In genomic region chr13:58630756-58631155, GRCm38 (mm10) we compare ENCODE assay signal across 36 mouse cellular contexts. TPM values are rescaled to one million over a fixed set of nuclear protein-coding genes. Genes with fewer than 3 reads are reported as not detected.
DNase-seq lines count a peak whose midpoint lies in the region; ATAC-seq and TF ChIP-seq lines count a peak whose summit lies in the region.
"Had no signal": no experiment of that assay in that cellular context is flagged by ENCODE, and none has a peak within 500 bp of the region (broad histone marks: within the 10 kb centered on the region; RNA-seq: fewer than 3 reads in every experiment).

No protein-coding gene starts in this region.

- no peaks in the 10 kb centered on the region for H3K36me3 ChIP-seq in lung, embryonic 14.5 days (ENCODE audit: insufficient read depth)
- no peaks in the 10 kb centered on the region for H3K36me3 ChIP-seq in embryonic facial prominence, embryonic 10.5 days (replicated peaks)
- H3K36me3 ChIP-seq: embryonic facial prominence, embryonic 13.5 days; forebrain, embryonic 12.5 days; heart, embryonic 10.5 days; heart, embryonic 15.5 days; hindbrain, embryonic 15.5 days; limb, embryonic 12.5 days; liver, embryonic 15.5 days; lung, embryonic 15.5 days; midbrain, embryonic 12.5 days; neural tube, embryonic 12.5 days had no signal

- no peak overlapping the region for H3K4me3 ChIP-seq in lung, embryonic 14.5 days (ENCODE audit: low read depth, low read length)
- no peak overlapping the region for H3K4me3 ChIP-seq in embryonic facial prominence, embryonic 10.5 days
- H3K4me3 ChIP-seq: embryonic facial prominence, embryonic 13.5 days; erythroblast, embryonic 14.5 days; forebrain, embryonic 12.5 days; heart, embryonic 10.5 days; heart, embryonic 15.5 days; hindbrain, embryonic 15.5 days; limb, embryonic 12.5 days; liver, embryonic 15.5 days; lung, embryonic 15.5 days; midbrain, embryonic 12.5 days; myocyte; neural tube, embryonic 12.5 days had no signal

- H3K27ac ChIP-seq in lung, embryonic 14.5 days (ENCODE audit: low read depth), result no peak overlapping the region
- H3K27ac ChIP-seq in embryonic facial prominence, embryonic 10.5 days (replicated peaks), result no peak overlapping the region
- H3K27ac ChIP-seq: embryonic facial prominence, embryonic 13.5 days; forebrain, embryonic 12.5 days; heart, embryonic 10.5 days; heart, embryonic 15.5 days; hindbrain, embryonic 15.5 days; limb, embryonic 12.5 days; liver, embryonic 15.5 days; lung, embryonic 15.5 days; midbrain, embryonic 12.5 days; neural tube, embryonic 12.5 days; stomach, postnatal 0 days had no signal

- peak; percentile 74 for DNase-seq in embryo, embryonic 10 days (ENCODE audit: low spot score)
- DNase-seq in embryo, embryonic 9.5 days (ENCODE audit: extremely low spot score), result no peak
- DNase-seq in lung, embryonic 14.5 days, result peak; percentile 31
- no peak for DNase-seq in lung, postnatal 36 days
- peak; percentile 57 for DNase-seq in embryonic facial prominence, embryonic 10.5 days (ENCODE audit: low spot score)
- no peak for DNase-seq in heart, postnatal 10 days
- no peak for DNase-seq in heart, adult 9 months (ENCODE audit: low spot score in 2 of 2)
- DNase-seq: adrenal gland, postnatal 14 days; cerebellum, adult 11 months; cerebellum, adult 9-10 months; forebrain, postnatal 0 days; gastrocnemius, postnatal 10 days; heart, postnatal 4 days; kidney, adult 11 months; right cerebral cortex, postnatal 4 days; thymus, adult 2 months had no signal

- ATAC-seq in lung, embryonic 14.5 days (ENCODE audit: insufficient read depth), result no peak
- no peak for ATAC-seq in erythroid progenitor cell, adult 5-6 weeks (replicated peaks; ENCODE audit: low FRiP score, poor library complexity, severe bottlenecking)
- ATAC-seq: forebrain, postnatal 0 days; inflammation-experienced regulatory T-cells, adult 6 months had no signal

- no peak overlapping the region for H3K4me2 ChIP-seq in lung, embryonic 14.5 days
- H3K4me2 ChIP-seq: embryonic facial prominence, embryonic 13.5 days; forebrain, embryonic 12.5 days; heart, embryonic 15.5 days; hindbrain, embryonic 15.5 days; limb, embryonic 12.5 days; liver, embryonic 15.5 days; lung, embryonic 15.5 days; midbrain, embryonic 12.5 days; neural tube, embryonic 12.5 days had no signal

- no peak for TF ChIP-seq CTCF in lung, embryonic 14.5 days (IDR thresholded peaks at IDR 0.05; ENCODE audit: low read depth)

- intact Hi-C loops in heart, postnatal 10 days (cut with DNase I), result loop anchor here (10.0 kb wide), 1 partner anchor 554 kb away; no protein-coding TSS in a partner anchor

- H3K4me1 ChIP-seq in lung, embryonic 14.5 days (ENCODE audit: insufficient read depth), result no peaks in the 10 kb centered on the region
- H3K4me1 ChIP-seq in embryonic facial prominence, embryonic 10.5 days, result peaks cover 39% of the 10 kb centered on the region
- H3K4me1 ChIP-seq: liver, embryonic 15.5 days had no signal

- no peaks in the 10 kb centered on the region for H3K9me3 ChIP-seq in lung, embryonic 14.5 days (ENCODE audit: low read depth, low read length)
- H3K9me3 ChIP-seq in embryonic facial prominence, embryonic 10.5 days, result no peaks in the 10 kb centered on the region
- H3K9me3 ChIP-seq: embryonic facial prominence, embryonic 13.5 days; forebrain, embryonic 12.5 days; heart, embryonic 10.5 days; heart, embryonic 15.5 days; hindbrain, embryonic 15.5 days; limb, embryonic 12.5 days; liver, embryonic 15.5 days; lung, embryonic 15.5 days; midbrain, embryonic 12.5 days; neural tube, embryonic 12.5 days had no signal

- 34% methylated on average over 10 of the region's 10 CpGs for WGBS in lung, embryonic 14.5 days
- WGBS in embryonic facial prominence, embryonic 10.5 days, result 39% methylated on average over 10 of the region's 10 CpGs

- H3K9ac ChIP-seq in lung, embryonic 14.5 days, result no peak overlapping the region
- H3K9ac ChIP-seq: embryonic facial prominence, embryonic 13.5 days; forebrain, embryonic 12.5 days; forebrain, postnatal 0 days; heart, embryonic 15.5 days; hindbrain, embryonic 15.5 days; limb, embryonic 12.5 days; liver, embryonic 15.5 days; lung, embryonic 15.5 days; midbrain, embryonic 12.5 days; neural tube, embryonic 12.5 days had no signal

- no peaks in the 10 kb centered on the region; the same call in 1 of the 2 replicates for H3K27me3 ChIP-seq in lung, embryonic 14.5 days (ENCODE audit: insufficient read depth, low read length)
- peaks cover 23% of the 10 kb centered on the region for H3K27me3 ChIP-seq in embryonic facial prominence, embryonic 10.5 days (replicated peaks; ENCODE audit: low read depth, poor library complexity, severe bottlenecking)
- H3K27me3 ChIP-seq: hindbrain, embryonic 15.5 days; neural tube, embryonic 12.5 days had no signal

RNA-seq across cellular contexts. Expression of gene Slc28a3, which starts 20.1 kb away (rescaled TPM):
- polyA plus RNA-seq in lung, embryonic 14.5 days (2014; fragmentation: Nextera tagmentation; extraction: Ambion mirVana), result 0.08 TPM in 1 of 2 replicates, not detected in the other
- not detected in 2 replicates for polyA plus RNA-seq in embryonic facial prominence, embryonic 10.5 days (2016; fragmentation: Nextera tagmentation; extraction: Ambion mirVana)
- total RNA-seq in heart, postnatal 10 days (2021), result not detected
- total RNA-seq in erythroid progenitor cell, adult 5-6 weeks (2015; ENCODE audit: low replicate concordance), result not detected in 2 replicates
- not detected in 2 replicates for total RNA-seq in erythroid progenitor cell, adult 5-6 weeks (2017; ENCODE audit: low replicate concordance)
- total RNA-seq: adrenal gland, postnatal 14 days; gastrocnemius, postnatal 10 days; heart, postnatal 4 days; left cerebral cortex, postnatal 10 days; liver, adult 2 months; megakaryocyte, adult 5-6 weeks; midbrain, postnatal 0 days had no signal
- polyA plus RNA-seq: erythroblast, embryonic 14.5 days; forebrain, embryonic 12.5 days; kidney, embryonic 16.5 days; liver, adult 2 months; lung, embryonic 15.5 days; midbrain, embryonic 12.5 days; midbrain, postnatal 0 days; myocyte; neural tube, embryonic 12.5 days had no signal

Comparison
In these comparisons a context has a peak if more than half of its experiments do, and no peak if none do; other contexts are left out.
1. DNase-seq: peak in embryo, embryonic 10 days (single experiment), lung, embryonic 14.5 days (single experiment) and embryonic facial prominence, embryonic 10.5 days (single experiment); none in embryo, embryonic 9.5 days (single experiment), lung, postnatal 36 days (single experiment), heart, postnatal 10 days (0 of 2) and heart, adult 9 months (0 of 2).